Mouse (Mus musculus) gastrocnemius, postnatal 4 days (tissue): Measurements from ENCODE around the gene Relb. TPM values are rescaled to one million over a fixed set of nuclear protein-coding genes. Genes with fewer than 3 reads are reported as not detected.

Source experiments
- DNase-seq, 2 experiments: peaks; one replicate each; pipeline ENCODE4 v3.0.0; 2021 to 2022; ENCODE audit warnings: low spot score in 2 of 2, mixed read lengths in 2 of 2
- total RNA-seq, 2 experiments: library from RNA; stranded (reverse); gene quantifications; 2 replicates each; pipeline ENCODE4 v1.2.3; 2021

Gene Relb
- total RNA-seq, 2 experiments from 2014 or later, result 10.4 to 10.7 TPM

GRCm38 (mm10) chr7:19558965-19559364 lies 70.3 kb downstream of the Relb start:
- DNase-seq, result no peak

DNA sequence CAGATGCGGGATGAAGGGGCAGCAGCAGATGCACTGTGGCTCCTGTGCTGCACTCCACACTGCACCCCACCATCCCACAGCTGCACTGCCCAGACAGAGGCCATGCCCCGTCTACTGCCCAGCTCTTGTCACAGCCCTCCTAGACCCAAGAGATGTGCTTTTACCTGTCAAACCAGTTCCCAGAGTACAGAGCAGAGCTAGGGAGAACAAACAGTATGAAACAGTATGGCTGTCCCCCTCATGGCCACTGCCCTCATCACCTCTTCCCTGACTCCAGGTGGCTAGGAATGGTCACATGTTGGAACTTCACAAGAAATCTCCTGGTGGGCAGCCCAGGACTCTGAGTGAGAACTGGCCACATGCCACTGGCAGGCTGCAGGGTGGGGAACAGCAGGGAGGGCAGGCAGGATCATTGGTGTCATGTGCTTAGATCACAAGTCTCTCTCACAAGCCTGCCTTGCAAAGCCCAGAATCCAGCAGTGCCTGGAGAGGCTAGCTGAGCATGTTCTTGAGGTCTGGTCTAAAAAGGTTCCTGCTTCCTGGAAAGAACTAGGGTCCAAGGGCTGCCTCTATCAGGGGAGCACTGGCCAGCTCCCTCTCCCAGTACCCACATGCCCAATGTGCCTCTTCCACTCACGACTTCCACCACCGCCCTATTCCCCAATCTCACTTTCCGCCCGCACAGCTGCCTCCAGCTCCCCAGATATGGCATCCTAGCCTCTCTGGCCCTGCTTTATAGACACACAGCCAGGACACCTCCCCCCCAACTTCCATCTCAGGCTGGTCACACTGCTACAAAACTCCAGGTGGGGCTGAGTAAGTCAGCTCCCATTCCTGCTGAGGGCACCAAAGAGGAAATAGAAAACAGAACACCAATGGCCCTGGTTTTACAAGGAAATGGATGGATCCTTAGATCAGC lies 71.0 kb downstream of the Relb start:
- no peak for DNase-seq

DNA sequence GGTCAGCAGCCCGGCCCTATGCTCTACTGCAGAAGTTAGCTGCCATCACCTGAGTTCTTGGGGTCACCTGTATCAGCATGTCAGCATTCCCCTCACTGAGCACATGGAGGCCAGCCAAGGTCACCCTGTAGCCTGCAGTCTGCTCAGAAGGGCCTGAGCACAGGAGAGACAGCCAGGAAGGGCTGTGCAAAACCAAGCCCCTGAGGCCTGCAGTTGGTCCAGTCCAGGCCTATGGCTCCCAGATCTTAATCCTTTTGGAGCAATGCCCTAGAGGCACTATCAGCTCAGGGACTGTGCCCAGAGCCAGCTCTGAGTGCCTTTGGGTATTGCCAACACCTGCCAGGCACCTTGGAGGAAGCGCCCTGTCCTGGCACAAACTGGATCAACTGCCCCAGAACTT lies 72.2 kb downstream of the Relb start:
- DNase-seq, result no peak

Other genes starting within 250 kb of the Relb start
- 10 to 100 TPM; 18.6 to 21.0 TPM for gene Ercc2, start 247.4 kb downstream of the Relb start, total RNA-seq
- under 1 TPM in 1 of 2 experiments, not detected in 1; 0.16 TPM for gene Klc3, start 225.3 kb downstream of the Relb start, total RNA-seq
- over 10,000 TPM; 12,501 to 12,915 TPM for gene Ckm, start 224.7 kb downstream of the Relb start, total RNA-seq
- gene Mark4, start 170.6 kb downstream of the Relb start, total RNA-seq, result 10 to 100 TPM; 18.9 to 20.5 TPM
- gene Exoc3l2, start 166.1 kb downstream of the Relb start, total RNA-seq, result under 1 TPM; 0.65 to 0.83 TPM
- 1 to 10 TPM; 1.9 to 2.3 TPM for gene Bloc1s3, start 121.1 kb downstream of the Relb start, total RNA-seq
- 10 to 100 TPM; 27.3 to 30.6 TPM for gene Trappc6a, start 121.0 kb downstream of the Relb start, total RNA-seq
- gene Nkpd1, start 111.6 kb downstream of the Relb start, total RNA-seq, result under 1 TPM; 0.10 to 0.12 TPM
- gene Ppp1r37, start 66.4 kb downstream of the Relb start, total RNA-seq, result 10 to 100 TPM; 44.7 to 46.6 TPM
- gene Zfp296, start 52.2 kb downstream of the Relb start, total RNA-seq, result under 1 TPM in 1 of 2 experiments, not detected in 1; 0.17 TPM
- gene Gemin7, start 51.8 kb downstream of the Relb start, total RNA-seq, result 10 to 100 TPM; 52.3 to 56.4 TPM
- 10 to 100 TPM; 29.9 to 32.8 TPM for gene Clasrp, start 25.0 kb downstream of the Relb start, total RNA-seq
- 10 to 100 TPM; 51.9 to 62.0 TPM for gene Clptm1, start 35.6 kb upstream of the Relb start, total RNA-seq
- gene Apoc2, start 48.5 kb upstream of the Relb start, total RNA-seq, result 1 to 10 TPM in 1 of 2 experiments, under 1 TPM in 1; 0.88 to 2.1 TPM
- not detected for gene Gm44805, start 52.0 kb upstream of the Relb start, total RNA-seq
- gene Apoc4, start 52.0 kb upstream of the Relb start, total RNA-seq, result 1 to 10 TPM in 1 of 2 experiments, under 1 TPM in 1; 0.42 to 4.7 TPM
- gene Apoc1, start 63.2 kb upstream of the Relb start, total RNA-seq, result 10 to 100 TPM in 1 of 2 experiments, 1 to 10 TPM in 1; 1.7 to 14.7 TPM
- 100 to 1,000 TPM; 136 to 167 TPM for gene Apoe, start 69.8 kb upstream of the Relb start, total RNA-seq
- gene Tomm40, start 86.0 kb upstream of the Relb start, total RNA-seq, result 10 to 100 TPM; 68.4 to 72.0 TPM
- gene Nectin2, start 121.0 kb upstream of the Relb start, total RNA-seq, result 10 to 100 TPM; 21.1 to 23.2 TPM
- 100 to 1,000 TPM; 119 to 144 TPM for gene Bcam, start 141.6 kb upstream of the Relb start, total RNA-seq
- gene Cblc, start 167.4 kb upstream of the Relb start, total RNA-seq, result under 1 TPM; 0.76 to 0.96 TPM
- 1 to 10 TPM; 5.1 to 5.7 TPM for gene Bcl3, start 193.3 kb upstream of the Relb start, total RNA-seq
- not detected for gene Gm19345, start 222.6 kb upstream of the Relb start, total RNA-seq
- not detected for gene Ceacam16, start 231.9 kb upstream of the Relb start, total RNA-seq